Mouse (Mus musculus): ENCODE results near the gene Galnt9. TPM values are rescaled to one million over a fixed set of nuclear protein-coding genes. Genes with fewer than 3 reads are reported as not detected.

Galnt9 gene
- polyA plus RNA-seq, 1 experiment from 2014 or later: not detected

DNA sequence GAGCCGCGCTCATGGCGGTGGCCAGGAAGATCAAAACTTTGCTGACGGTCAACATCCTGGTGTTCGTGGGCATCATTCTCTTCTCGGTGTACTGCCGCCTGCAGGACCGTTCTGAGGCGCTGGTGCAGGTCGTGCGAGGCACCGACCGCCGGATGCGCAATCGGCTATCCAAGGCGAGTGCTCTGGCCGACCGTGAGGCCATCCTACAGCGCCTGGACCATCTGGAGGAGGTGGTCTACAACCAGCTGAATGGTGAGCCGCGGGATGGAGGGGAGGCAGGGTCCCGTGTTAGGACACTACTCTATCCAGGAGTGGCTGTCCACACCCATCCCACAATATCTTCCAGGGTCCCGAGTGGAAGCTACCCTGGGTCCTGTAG is 525 bp downstream of the Galnt9 start:
- WGBS: 3% methylated on average over 24 of the region's 24 CpGs
- Histone ChIP-seq H3K9me3 (no peaks in the 10 kb centered on the region), H3K27ac (no peak overlapping the region), H3K4me1 (peaks cover 8% of the 10 kb centered on the region), H3K27me3 (ENCODE audit: insufficient read depth, poor library complexity, severe bottlenecking) (peaks cover 94% of the 10 kb centered on the region), H3K4me3 (peak overlapping the region; percentile 54), H3K36me3 (no peaks in the 10 kb centered on the region)
- DNase-seq (ENCODE audit: low spot score): no peak

DNA sequence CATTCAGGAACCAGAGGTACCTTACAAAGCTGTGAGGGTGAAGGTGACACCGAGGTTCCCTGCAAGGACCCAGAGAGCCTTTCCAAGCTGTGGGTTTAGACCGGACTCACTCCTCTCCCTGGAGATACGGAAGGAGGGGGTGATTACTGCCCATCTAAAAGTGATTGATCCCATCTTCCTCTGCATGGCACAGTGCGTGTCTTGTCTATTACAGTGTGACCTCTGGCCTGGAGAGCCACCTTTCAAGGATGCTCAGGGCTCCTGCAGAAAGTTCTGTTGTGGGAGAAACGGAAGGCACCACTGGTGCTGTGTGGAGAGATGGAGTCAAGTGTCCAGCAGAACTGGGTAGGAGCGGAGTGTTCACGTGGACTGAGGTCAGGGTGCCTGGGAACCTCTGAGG is 1.2 kb downstream of the Galnt9 start:
- WGBS: 72% methylated on average over 7 of the region's 7 CpGs
- Histone ChIP-seq H3K4me1 (peaks cover 8% of the 10 kb centered on the region), H3K4me3 (no peak overlapping the region), H3K9me3 (no peaks in the 10 kb centered on the region), H3K27me3 (ENCODE audit: insufficient read depth, poor library complexity, severe bottlenecking) (peaks cover 92% of the 10 kb centered on the region), H3K27ac (no peak overlapping the region), H3K36me3 (no peaks in the 10 kb centered on the region)
- no peak for DNase-seq (ENCODE audit: low spot score)

DNA sequence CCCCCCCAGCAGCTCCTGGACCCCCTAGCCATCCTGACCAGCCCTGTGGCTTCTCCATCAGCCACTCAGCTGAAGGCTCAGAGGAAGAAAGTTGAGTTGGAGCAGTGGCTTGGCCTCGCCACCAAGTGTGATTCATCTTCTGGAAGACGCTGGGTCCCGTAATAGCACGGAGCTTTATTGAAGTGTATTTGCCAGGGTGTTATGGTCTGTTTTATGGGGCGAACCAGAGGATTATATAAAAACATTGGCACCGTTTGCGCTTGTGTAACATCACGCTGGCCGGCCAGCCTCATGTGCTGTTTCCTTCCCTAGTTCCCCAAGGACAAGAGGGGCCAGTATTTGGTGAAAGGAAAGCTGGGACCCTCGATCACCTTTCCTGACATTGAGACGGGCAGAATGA is 2.0 kb downstream of the Galnt9 start:
- H3K36me3 ChIP-seq: no peaks in the 10 kb centered on the region
- DNase-seq (ENCODE audit: low spot score): no peak
- 73% methylated on average over 11 of the region's 11 CpGs for WGBS
- no peaks in the 10 kb centered on the region for H3K9me3 ChIP-seq
- no peak overlapping the region for H3K27ac ChIP-seq
- no peak overlapping the region for H3K4me3 ChIP-seq
- peaks cover 8% of the 10 kb centered on the region for H3K4me1 ChIP-seq
- H3K27me3 ChIP-seq (ENCODE audit: insufficient read depth, poor library complexity, severe bottlenecking): peaks cover 94% of the 10 kb centered on the region

DNA sequence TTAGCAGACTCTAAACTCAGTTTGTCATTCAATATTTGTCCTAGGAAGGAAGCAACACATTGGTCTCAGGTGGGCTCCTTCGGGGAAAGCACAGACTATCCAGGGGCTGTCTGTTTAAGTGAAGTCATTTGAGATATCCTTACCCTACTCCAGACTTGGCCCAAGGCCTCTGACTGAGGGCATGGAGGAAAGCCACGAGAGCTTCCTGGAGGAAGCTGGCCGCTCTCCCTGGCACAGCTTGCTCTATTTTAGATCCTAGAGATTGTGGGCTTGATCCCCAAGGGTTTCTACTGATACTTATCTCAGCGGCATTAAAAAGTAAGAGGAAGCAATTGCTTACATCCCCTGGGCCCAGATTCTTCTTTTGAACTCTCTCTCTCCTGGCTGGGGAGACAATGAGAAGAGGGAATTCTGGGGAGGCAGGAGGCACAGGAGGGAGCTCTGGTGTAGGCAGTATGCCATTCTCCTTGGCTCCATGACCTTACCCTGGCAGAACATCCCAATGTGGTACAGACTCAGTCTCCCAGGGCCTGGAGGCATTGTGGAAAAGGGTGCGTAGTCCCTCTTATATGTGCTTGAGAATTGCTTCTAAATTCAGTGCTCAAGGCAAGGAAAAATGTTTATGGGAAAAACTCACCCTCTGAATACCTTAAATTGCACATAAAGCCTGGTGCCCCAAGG is 2.7 kb downstream of the Galnt9 start:
- H3K27ac ChIP-seq: no peak overlapping the region
- WGBS: 60% methylated on average over 5 of the region's 5 CpGs
- DNase-seq (ENCODE audit: low spot score): no peak
- H3K36me3 ChIP-seq: no peaks in the 10 kb centered on the region
- no peak overlapping the region for H3K4me3 ChIP-seq
- H3K9me3 ChIP-seq: no peaks in the 10 kb centered on the region
- H3K4me1 ChIP-seq: peaks cover 8% of the 10 kb centered on the region
- peaks cover 94% of the 10 kb centered on the region for H3K27me3 ChIP-seq (ENCODE audit: insufficient read depth, poor library complexity, severe bottlenecking)

DNA sequence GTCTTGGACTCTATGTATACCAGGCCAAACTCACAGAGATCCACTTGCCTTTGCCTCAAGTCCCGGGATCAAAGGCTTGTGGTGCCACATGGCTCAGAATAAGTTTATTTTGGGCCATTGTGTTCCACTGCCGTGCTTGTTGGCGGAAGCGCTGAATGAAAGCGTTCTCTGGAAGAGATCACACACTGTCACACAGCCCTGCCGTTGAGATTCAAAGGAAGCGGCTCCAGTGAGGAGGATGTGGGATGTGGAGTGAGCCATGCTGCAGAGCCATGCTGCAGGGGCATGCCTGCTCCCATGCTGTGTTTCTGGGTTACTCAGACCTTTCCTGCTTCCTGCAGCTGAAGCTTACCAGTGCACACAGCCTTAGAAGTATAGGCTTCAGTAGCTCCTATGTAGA is 4.3 kb downstream of the Galnt9 start:
- H3K9me3 ChIP-seq: no peaks in the 10 kb centered on the region

DNA sequence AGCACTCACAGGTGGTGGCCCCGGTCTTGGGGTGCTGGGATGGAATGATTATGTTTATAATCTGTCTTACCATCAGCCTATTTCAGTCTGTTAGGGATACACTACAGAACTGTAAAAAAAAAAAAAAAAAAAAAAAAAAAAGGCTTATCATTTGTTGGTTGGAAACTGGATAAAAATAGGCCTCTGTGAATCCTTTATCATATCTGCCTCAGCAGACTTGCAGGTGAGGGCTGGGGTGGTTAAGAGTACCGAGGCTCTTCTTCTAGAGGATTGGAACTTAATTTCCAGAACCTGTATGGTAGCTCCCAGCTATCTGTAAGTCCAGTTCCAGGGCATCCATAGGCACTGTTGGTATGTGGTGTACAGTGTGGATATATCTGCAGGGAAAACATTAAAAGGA is 6.0 kb downstream of the Galnt9 start:
- H3K27me3 ChIP-seq (ENCODE audit: insufficient read depth, poor library complexity, severe bottlenecking): peaks cover 63% of the 10 kb centered on the region
- no peaks in the 10 kb centered on the region for H3K9me3 ChIP-seq
- H3K27ac ChIP-seq: no peak overlapping the region
- no peaks in the 10 kb centered on the region for H3K36me3 ChIP-seq
- DNase-seq (ENCODE audit: low spot score): no peak
- WGBS: 71% methylated on average over 2 of the region's 2 CpGs
- H3K4me1 ChIP-seq: no peaks in the 10 kb centered on the region
- no peak overlapping the region for H3K4me3 ChIP-seq

More for the DNA sequence above, 4.3 kb downstream of the Galnt9 start:
- Histone ChIP-seq H3K27ac (no peak overlapping the region), H3K4me1 (peaks cover 8% of the 10 kb centered on the region), H3K36me3 (no peaks in the 10 kb centered on the region), H3K27me3 (ENCODE audit: insufficient read depth, poor library complexity, severe bottlenecking) (peaks cover 81% of the 10 kb centered on the region), H3K4me3 (no peak overlapping the region)
- 41% methylated on average over 7 of the region's 7 CpGs for WGBS
- DNase-seq (ENCODE audit: low spot score): no peak

DNA sequence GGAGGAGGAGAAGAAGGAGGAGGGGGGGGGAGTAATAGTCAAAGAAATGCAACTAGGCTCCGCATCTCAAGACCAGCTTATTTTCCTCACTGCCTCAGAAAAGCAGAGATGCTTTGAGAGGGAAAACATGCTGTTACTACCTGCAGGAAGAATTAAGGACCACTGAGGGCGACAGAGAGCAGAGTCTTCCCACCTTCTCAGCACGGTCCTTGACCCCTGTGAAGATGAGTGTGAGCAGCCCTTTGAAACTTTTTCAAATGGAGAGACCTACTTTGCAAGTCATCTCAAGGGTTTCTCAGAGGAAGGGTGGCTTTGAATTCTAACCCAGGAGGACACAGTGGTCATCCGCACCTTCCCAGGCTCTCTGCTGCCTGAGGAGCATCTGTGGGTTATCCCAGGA is 6.7 kb downstream of the Galnt9 start:
- DNase-seq (ENCODE audit: low spot score): no peak
- H3K27me3 ChIP-seq (ENCODE audit: insufficient read depth, poor library complexity, severe bottlenecking): peaks cover 57% of the 10 kb centered on the region
- no peaks in the 10 kb centered on the region for H3K9me3 ChIP-seq
- H3K4me3 ChIP-seq: no peak overlapping the region
- H3K27ac ChIP-seq: no peak overlapping the region
- 7% methylated on average over 4 of the region's 4 CpGs for WGBS
- H3K36me3 ChIP-seq: no peaks in the 10 kb centered on the region
- no peaks in the 10 kb centered on the region for H3K4me1 ChIP-seq

DNA sequence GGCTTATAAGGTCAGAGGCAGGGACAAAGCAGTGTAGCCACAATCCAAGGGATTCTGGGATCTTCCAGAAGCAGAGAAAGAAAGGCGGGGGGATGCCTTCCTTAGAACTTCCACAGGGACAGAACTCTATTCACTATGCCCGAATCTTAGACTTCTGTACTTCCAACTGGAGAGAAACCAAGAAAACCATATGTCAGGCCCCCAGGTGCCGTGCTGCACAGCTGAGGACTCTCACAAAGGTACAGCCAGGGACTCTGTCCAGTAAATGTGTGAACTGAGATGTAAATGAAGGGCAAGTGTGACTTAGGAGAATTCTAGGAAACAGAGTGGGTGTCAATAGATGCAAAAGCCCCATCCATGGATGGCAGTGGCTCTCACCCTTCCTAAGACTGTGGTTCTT is 7.8 kb downstream of the Galnt9 start:
- no peaks in the 10 kb centered on the region for H3K9me3 ChIP-seq
- peaks cover 45% of the 10 kb centered on the region for H3K27me3 ChIP-seq (ENCODE audit: insufficient read depth, poor library complexity, severe bottlenecking)
- no peak overlapping the region for H3K4me3 ChIP-seq
- no peak for DNase-seq (ENCODE audit: low spot score)
- no peaks in the 10 kb centered on the region for H3K36me3 ChIP-seq
- no peaks in the 10 kb centered on the region for H3K4me1 ChIP-seq
- 60% methylated on average over 3 of the region's 3 CpGs for WGBS
- no peak overlapping the region for H3K27ac ChIP-seq

DNA sequence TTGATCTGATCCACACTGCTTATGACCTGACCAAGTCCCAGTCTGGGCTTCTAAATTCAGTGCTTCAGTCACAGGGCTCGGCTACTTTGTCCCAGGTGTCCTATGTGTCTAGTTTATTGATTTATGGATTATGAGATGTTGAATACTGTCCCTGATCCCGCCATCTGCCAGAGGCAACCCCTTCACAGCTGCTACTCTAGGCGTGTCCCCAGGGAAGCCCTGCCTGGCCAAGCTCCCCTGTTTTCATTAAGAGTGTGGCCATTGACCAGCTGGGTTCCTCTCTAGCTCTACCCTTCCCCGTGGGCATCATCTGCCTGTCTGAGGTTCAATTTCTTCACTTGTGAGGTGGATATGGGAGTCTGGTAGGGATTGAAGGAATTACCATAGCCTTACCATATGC is 9.2 kb downstream of the Galnt9 start:
- H3K36me3 ChIP-seq: no peaks in the 10 kb centered on the region
- H3K4me3 ChIP-seq: no peak overlapping the region
- 69% methylated on average over 4 of the region's 4 CpGs for WGBS
- no peaks in the 10 kb centered on the region for H3K4me1 ChIP-seq
- H3K27ac ChIP-seq: no peak overlapping the region
- H3K9me3 ChIP-seq: no peaks in the 10 kb centered on the region
- peaks cover 32% of the 10 kb centered on the region for H3K27me3 ChIP-seq (ENCODE audit: insufficient read depth, poor library complexity, severe bottlenecking)
- peak; percentile 47 for DNase-seq (ENCODE audit: low spot score)

DNA sequence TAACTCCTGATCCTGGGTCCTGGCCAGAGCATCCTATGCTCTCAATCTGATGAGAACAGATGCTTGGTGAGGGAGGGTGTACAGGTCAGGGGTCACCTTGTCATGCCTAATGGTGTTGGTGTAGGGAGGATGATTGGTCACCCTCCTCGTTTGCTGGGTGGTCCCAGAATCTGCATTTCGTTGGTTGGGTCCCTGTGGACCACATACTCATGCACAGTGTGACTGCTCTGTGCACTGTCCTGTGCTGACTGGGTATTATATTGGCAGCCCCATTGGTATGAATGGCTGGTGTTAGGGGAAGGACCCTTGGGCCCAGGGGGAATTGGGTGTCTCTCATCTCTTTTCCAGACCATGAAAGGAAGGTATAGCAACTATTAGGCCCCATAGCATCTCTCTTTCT is 11.0 kb downstream of the Galnt9 start:
- Histone ChIP-seq H3K4me1 (no peaks in the 10 kb centered on the region), H3K4me3 (no peak overlapping the region), H3K9me3 (no peaks in the 10 kb centered on the region), H3K27me3 (ENCODE audit: insufficient read depth, poor library complexity, severe bottlenecking) (peaks cover 19% of the 10 kb centered on the region), H3K36me3 (no peaks in the 10 kb centered on the region), H3K27ac (no peak overlapping the region)
- WGBS: 70% methylated on average over 2 of the region's 2 CpGs
- DNase-seq (ENCODE audit: low spot score): no peak

DNA sequence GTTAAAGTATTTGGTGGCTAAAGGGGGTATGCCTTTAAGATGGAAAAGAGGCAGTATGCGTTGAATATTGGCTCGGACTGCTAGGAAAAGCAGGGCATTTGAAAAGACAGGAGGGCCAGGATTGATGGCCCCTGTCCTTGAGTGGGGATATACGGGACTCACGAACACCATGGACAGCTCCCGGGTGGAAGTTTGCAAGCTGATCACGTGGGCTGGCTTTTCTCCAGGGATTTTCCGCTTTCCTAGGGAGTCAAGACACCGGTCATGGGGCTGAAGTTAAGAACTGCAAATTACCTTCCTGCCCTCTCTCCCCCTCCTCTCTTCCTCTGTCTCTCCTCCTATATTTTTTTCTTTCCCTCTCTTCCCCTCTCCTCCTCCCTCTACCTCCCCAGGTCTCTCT is 14.2 kb downstream of the Galnt9 start:
- H3K27ac ChIP-seq: no peak overlapping the region
- H3K9me3 ChIP-seq: no peaks in the 10 kb centered on the region
- DNase-seq (ENCODE audit: low spot score): peak; percentile 81
- H3K36me3 ChIP-seq: no peaks in the 10 kb centered on the region
- H3K27me3 ChIP-seq (ENCODE audit: insufficient read depth, poor library complexity, severe bottlenecking): no peaks in the 10 kb centered on the region
- 12% methylated on average over 8 of the region's 8 CpGs for WGBS
- no peaks in the 10 kb centered on the region for H3K4me1 ChIP-seq
- no peak overlapping the region for H3K4me3 ChIP-seq

DNA sequence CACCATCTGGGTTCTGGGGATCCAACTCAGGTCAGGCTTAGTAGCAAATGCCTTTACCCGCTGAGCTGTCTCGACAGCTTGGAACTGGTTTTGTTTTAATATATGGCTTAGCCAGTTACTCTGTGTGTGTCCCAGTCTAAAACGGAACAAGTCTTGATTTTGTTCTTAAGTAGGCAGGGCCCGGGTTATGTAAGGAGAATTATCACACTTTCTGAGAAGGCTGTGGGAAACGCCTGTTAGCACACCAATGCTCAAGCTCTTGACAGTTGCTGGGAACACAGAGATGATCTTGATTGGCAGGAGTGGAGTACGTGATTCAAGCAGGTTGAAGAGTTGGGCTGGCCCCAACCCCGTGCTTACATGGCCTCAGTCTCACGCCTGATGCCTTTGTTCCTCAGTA is 15.5 kb downstream of the Galnt9 start:
- no peak for DNase-seq (ENCODE audit: low spot score)
- Histone ChIP-seq H3K27me3 (ENCODE audit: insufficient read depth, poor library complexity, severe bottlenecking) (no peaks in the 10 kb centered on the region), H3K27ac (no peak overlapping the region), H3K4me1 (no peaks in the 10 kb centered on the region), H3K36me3 (no peaks in the 10 kb centered on the region), H3K9me3 (no peaks in the 10 kb centered on the region), H3K4me3 (no peak overlapping the region)
- 83% methylated on average over 8 of the region's 8 CpGs for WGBS

DNA sequence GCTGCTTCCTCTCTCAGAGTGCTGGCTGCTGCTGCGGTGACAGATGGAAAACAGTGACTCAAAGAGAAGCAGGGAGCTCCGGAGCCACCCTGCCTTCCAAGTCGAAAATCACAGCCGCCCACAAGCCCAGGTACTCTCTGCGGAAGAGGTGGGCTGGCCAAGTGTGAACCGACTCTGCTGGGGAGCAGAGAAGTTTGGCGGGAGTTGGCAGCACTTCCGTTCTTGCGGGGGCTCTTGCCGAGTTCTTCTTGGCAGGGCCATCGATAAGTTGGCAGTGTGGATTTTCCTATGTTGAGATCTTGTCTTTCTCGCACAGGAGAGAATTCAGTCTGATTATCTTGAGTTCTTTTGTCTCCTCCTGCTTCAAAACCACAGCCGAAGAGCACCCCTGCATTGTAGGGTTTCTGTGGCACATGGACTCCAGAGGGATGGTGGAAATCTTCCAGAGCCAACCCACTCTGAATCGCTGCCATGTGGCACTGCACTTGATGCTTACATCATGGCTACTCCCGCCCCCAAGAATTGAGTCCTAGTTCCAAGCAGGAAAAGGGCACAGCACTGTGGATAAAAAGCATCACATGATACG is 18.7 kb downstream of the Galnt9 start:
- peaks cover 3% of the 10 kb centered on the region; the same call in 1 of the 2 replicates for H3K4me1 ChIP-seq
- no peak overlapping the region for H3K27ac ChIP-seq
- 65% methylated on average over 16 of the region's 16 CpGs for WGBS
- no peaks in the 10 kb centered on the region for H3K9me3 ChIP-seq
- H3K27me3 ChIP-seq (ENCODE audit: insufficient read depth, poor library complexity, severe bottlenecking): no peaks in the 10 kb centered on the region
- DNase-seq (ENCODE audit: low spot score): no peak
- no peak overlapping the region for H3K4me3 ChIP-seq
- H3K36me3 ChIP-seq: no peaks in the 10 kb centered on the region
